Mouse (Mus musculus) liver, postnatal 0 days (tissue): ENCODE results near the gene Tnip1. TPM values are rescaled to one million over a fixed set of nuclear protein-coding genes. Genes with fewer than 3 reads are reported as not detected.

Experiments used
- ATAC-seq: fragments of 200-750 bp; cut with Nextera tagmentation; 2 replicates; pipeline ENCODE4 v1.8.0; 2017; ENCODE audit warnings: mild to moderate bottlenecking, moderate library complexity
- DNase-seq: peaks from one replicate; pipeline ENCODE4 v3.0.0-alpha.2; 2016
- H3K27ac ChIP-seq: fragments of 300-500 bp; sonication (generic); 2 replicates; pipeline ENCODE4 v1.5.1; 2014; ENCODE audit warnings: antibody characterized with exemption, moderate library complexity, mild to moderate bottlenecking, low read depth
- H3K27me3 ChIP-seq: fragments of 300-500 bp; sonication (generic); 2 replicates; pipeline ENCODE4 v1.6.1; 2014; ENCODE audit warnings: low read length, control low read depth, mixed read lengths; ENCODE audit not compliant: insufficient read depth
- H3K36me3 ChIP-seq: fragments of 300-500 bp; sonication (generic); replicated peaks from 2 replicates; pipeline ENCODE4 v1.6.1; 2014; ENCODE audit warnings: mild to moderate bottlenecking, control low read depth, low read length, moderate library complexity, mixed read lengths; ENCODE audit not compliant: insufficient read depth
- H3K4me1 ChIP-seq: fragments of 300-500 bp; sonication (generic); 2 replicates; pipeline ENCODE4 v1.6.1; 2014; ENCODE audit warnings: antibody characterized with exemption, mild to moderate bottlenecking, control low read depth; ENCODE audit not compliant: insufficient read depth
- H3K4me2 ChIP-seq: fragments of 300-500 bp; sonication (generic); 2 replicates; pipeline ENCODE4 v1.6.1; 2014; ENCODE audit warnings: low read depth, mild to moderate bottlenecking, low read length, moderate library complexity, mixed read lengths
- H3K4me3 ChIP-seq: fragments of 300-500 bp; sonication (generic); 2 replicates; pipeline ENCODE4 v1.5.1; 2014; ENCODE audit warnings: low read depth, low read length
- H3K9ac ChIP-seq: fragments of 300-500 bp; sonication (generic); replicated peaks from 2 replicates; pipeline ENCODE4 v1.6.1; 2014; ENCODE audit warnings: mild to moderate bottlenecking, moderate library complexity
- H3K9me3 ChIP-seq: fragments of 300-500 bp; sonication (generic); 2 replicates; pipeline ENCODE4 v1.6.1; 2016; ENCODE audit warnings: mild to moderate bottlenecking, control low read depth, low read length, mixed read lengths
- CTCF ChIP-seq: sonication (generic); IDR thresholded peaks from 2 replicates; pipeline ENCODE4 v1.5.1; 2016; ENCODE audit warnings: antibody characterized with exemption, low read depth
- EP300 ChIP-seq: IDR thresholded peaks from 2 replicates; pipeline ENCODE4 v1.6.1; 2016; ENCODE audit warnings: antibody characterized with exemption, low read depth, mild to moderate bottlenecking
- WGBS: fragments of 180-500 bp; shearing (Covaris S2); extraction: QIAGEN DNeasy Blood & Tissue Kit; methylation state at CpG from one replicate; pipeline ENCODE4 v1.1.7; 2014; ENCODE audit not compliant: insufficient replicate concordance; 5-methylcytosine and 5-hydroxymethylcytosine counted together
- polyA plus RNA-seq: library from polyadenylated mRNA; unstranded; fragments of >200 nt; fragmentation: Nextera tagmentation; extraction: Ambion mirVana; gene quantifications from 2 replicates; pipeline ENCODE4 v1.2.1, GENCODE M21; 2015

Tnip1 gene
- polyA plus RNA-seq, 1 experiment from 2014 or later = 5.2 TPM

DNA sequence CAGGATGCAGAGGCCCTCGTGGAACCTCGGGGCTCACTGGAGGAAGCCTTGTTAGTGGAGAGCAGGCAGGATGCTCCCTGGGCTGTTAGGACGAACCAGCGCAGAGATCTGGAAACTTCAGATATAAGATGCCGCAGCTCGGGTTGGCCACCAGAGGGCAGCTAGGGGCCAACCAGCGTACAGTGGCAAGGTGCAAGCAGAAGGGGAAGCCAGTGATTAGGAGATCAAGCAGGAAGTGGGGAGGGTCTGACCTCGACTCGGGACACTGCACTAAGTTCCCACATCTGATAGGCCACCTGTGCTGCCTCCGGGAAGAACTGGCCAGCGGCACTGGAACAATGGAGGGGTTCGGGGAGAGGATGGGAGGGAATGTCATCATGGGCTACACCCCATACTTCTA, 35.6 kb upstream of the Tnip1 start:
- H3K9me3 ChIP-seq = peaks cover 4% of the 10 kb centered on the region; the same call in 1 of the 2 replicates
- ATAC-seq (peak; percentile 64), DNase-seq (peak; percentile 68)
- TF ChIP-seq EP300 (no peak), CTCF (peak; percentile 95)
- WGBS = 8% methylated on average over 12 of the region's 12 CpGs
- H3K4me2 ChIP-seq = no peak overlapping the region
- H3K27ac ChIP-seq = no peak overlapping the region
- H3K36me3 ChIP-seq = peaks cover 42% of the 10 kb centered on the region
- H3K27me3 ChIP-seq = no peaks in the 10 kb centered on the region
- no peak overlapping the region for H3K9ac ChIP-seq
- no peaks in the 10 kb centered on the region for H3K4me1 ChIP-seq
- H3K4me3 ChIP-seq = no peak overlapping the region

DNA sequence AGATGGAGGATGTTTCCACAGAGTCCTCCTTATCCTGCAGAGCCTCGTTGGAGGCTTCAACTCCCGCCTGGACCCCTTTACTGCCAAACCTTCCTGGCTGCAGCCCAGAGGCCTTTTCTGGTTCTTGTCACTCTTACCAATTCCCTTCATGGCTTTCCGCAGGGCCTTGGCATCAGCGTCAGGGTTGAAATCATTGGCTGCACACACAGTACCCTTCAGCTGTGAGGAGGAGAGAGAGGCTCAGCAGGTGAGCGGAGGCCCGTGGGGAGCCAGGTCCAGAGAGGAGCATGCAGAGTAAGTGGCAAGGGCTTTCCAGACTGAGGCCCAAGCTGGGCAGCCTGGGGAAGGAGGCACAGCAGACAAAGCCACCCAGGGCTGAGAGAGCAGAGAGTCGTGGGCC, 33.5 kb upstream of the Tnip1 start:
- H3K4me1 ChIP-seq = no peaks in the 10 kb centered on the region
- 73% methylated on average over 7 of the region's 7 CpGs for WGBS
- TF ChIP-seq CTCF (no peak), EP300 (no peak)
- ATAC-seq (no peak), DNase-seq (no peak)
- H3K9me3 ChIP-seq = peaks cover 4% of the 10 kb centered on the region; the same call in 1 of the 2 replicates
- no peak overlapping the region for H3K9ac ChIP-seq
- H3K27ac ChIP-seq = no peak overlapping the region
- no peak overlapping the region for H3K4me2 ChIP-seq
- H3K27me3 ChIP-seq = no peaks in the 10 kb centered on the region
- H3K4me3 ChIP-seq = no peak overlapping the region
- peaks cover 43% of the 10 kb centered on the region for H3K36me3 ChIP-seq

DNA sequence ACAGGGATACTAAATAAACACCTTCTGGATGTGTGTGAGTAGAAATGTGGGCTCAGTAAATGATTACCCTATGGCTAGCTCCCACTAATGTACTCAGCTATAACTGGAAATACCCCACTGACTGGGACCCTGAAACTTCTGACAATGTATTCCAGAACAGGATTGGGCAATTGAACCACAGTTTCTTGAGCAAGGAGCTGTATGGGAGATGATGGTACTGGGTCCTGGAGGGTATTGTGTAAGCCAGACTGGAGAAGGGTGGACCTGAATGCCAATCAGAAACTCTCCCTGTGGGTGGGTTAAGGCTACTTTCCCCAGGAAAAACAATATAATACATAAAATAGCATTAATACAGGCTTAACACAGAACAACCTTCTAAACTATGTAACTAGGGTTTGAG, 27.2 kb upstream of the Tnip1 start:
- Histone ChIP-seq H3K27me3 (no peaks in the 10 kb centered on the region), H3K4me2 (no peak overlapping the region), H3K4me1 (no peaks in the 10 kb centered on the region), H3K9me3 (no peaks in the 10 kb centered on the region), H3K4me3 (no peak overlapping the region), H3K9ac (no peak overlapping the region), H3K36me3 (peaks cover 55% of the 10 kb centered on the region), H3K27ac (no peak overlapping the region)
- ATAC-seq = no peak
- no peak for TF ChIP-seq CTCF
- no peak for TF ChIP-seq EP300
- DNase-seq = no peak

DNA sequence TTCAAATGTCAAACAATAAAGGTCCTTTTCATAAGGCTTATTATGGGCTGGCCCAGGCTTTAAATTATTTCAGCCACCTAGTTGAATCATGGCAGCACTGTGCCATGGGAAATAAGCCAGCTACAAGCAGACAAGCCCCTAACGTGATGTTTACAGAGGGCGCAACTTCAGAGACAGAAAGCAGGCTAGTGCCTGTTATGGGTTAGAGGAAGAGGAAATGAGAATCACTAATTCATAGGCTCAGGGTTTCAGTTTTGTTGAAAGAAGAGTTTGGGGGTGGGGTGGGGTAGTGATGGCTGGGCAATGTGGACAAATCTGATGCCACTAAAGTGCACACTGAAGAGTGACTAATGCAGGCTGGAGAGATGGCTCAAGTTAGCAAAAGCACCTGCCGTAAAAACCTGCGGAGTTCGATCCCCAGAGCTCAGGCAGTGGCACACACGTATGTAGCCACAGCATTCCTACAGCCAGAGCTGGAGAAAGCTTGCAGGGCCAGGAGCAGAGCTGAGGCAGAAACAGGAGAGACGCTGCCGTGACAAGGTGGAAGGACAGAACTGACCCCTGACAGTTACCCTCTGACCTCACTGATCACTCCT, 26.1 kb upstream of the Tnip1 start:
- Histone ChIP-seq H3K27ac (0 out of 2 replicates have a peak overlapping the region, but pooled peaks have one; percentile 16), H3K27me3 (no peaks in the 10 kb centered on the region), H3K4me3 (no peak overlapping the region), H3K4me2 (no peak overlapping the region), H3K4me1 (no peaks in the 10 kb centered on the region), H3K9ac (no peak overlapping the region), H3K9me3 (no peaks in the 10 kb centered on the region), H3K36me3 (peaks cover 58% of the 10 kb centered on the region)
- WGBS = 74% methylated on average over 8 of the region's 8 CpGs
- 0 out of 2 replicates have a peak, but pooled peaks have one; percentile 13 for ATAC-seq
- no peak for TF ChIP-seq CTCF
- TF ChIP-seq EP300 = no peak
- no peak for DNase-seq

DNA sequence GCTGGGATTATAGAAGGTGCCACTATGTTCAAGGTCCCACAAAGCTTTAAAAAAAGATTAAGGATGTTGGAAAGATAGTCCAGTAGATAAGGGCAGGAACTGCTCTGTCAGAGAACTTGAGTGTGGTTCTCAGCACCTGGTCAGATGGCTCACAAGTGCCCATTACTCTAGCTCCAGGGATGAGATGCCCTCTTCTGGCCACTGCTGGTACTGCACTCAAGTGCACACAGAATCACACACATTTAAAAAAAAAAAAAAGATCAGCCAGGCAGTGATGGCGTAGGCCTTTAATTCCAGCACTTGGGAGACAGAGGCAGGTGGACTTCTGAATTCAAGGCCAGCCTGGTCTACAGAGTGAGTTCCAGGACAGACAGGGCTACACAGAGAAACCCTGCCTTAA, 25.3 kb upstream of the Tnip1 start:
- DNase-seq (peak; percentile 67), ATAC-seq (no peak)
- Histone ChIP-seq H3K9ac (no peak overlapping the region), H3K9me3 (no peaks in the 10 kb centered on the region), H3K4me3 (no peak overlapping the region), H3K27ac (no peak overlapping the region), H3K27me3 (no peaks in the 10 kb centered on the region), H3K36me3 (peaks cover 59% of the 10 kb centered on the region), H3K4me1 (no peaks in the 10 kb centered on the region), H3K4me2 (no peak overlapping the region)
- 76% methylated on average over 1 of the region's 1 CpGs for WGBS
- TF ChIP-seq CTCF (peak; percentile 83), EP300 (no peak)

DNA sequence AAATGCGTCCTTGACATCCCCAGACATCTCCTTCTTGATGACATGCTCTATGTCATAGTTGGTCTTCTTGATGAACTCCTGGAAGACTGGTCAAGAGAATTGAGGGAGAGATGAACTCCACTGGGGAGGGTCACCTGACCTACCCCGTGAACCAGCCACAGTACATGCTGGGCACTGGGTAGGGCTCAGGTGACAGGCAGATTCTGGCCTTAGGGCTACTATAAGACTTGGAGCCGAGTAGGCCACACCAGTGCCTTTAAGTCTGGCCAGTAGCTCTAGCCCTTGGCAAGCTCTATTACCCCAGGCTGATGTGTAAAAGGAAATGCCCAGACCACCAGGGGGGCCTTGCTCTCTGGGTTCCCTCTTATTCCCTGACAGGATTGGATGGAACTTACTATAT, 22.4 kb upstream of the Tnip1 start:
- no peak overlapping the region for H3K4me2 ChIP-seq
- DNase-seq = no peak
- H3K4me3 ChIP-seq = no peak overlapping the region
- H3K27me3 ChIP-seq = no peaks in the 10 kb centered on the region
- no peak overlapping the region for H3K27ac ChIP-seq
- H3K9me3 ChIP-seq = no peaks in the 10 kb centered on the region
- no peak overlapping the region for H3K9ac ChIP-seq
- WGBS = 82% methylated on average over 3 of the region's 3 CpGs
- no peaks in the 10 kb centered on the region for H3K4me1 ChIP-seq
- peaks cover 61% of the 10 kb centered on the region for H3K36me3 ChIP-seq
- TF ChIP-seq EP300 (no peak), CTCF (no peak)
- ATAC-seq = no peak
